Mouse (Mus musculus): ENCODE results near the gene Sema5b. TPM values are rescaled to one million over a fixed set of nuclear protein-coding genes. Genes with fewer than 3 reads are reported as not detected.
A peak's percentile ranks its signal among the peaks of the same experiment; 100 is the strongest.
"Not testable (repeated sequence)": the region's sequence is repeated elsewhere in the genome, so short reads cannot be mapped to it uniquely, and the experiment has no call there.

The Sema5b gene
- polyA plus RNA-seq, 1 experiment from 2014 or later, result 26.2 TPM

GRCm38 (mm10) chr16:35557038-35557437 lies 16.1 kb downstream of the Sema5b start:
- 69% methylated on average over 6 of the region's 6 CpGs for WGBS
- Histone ChIP-seq H3K27ac (no peak overlapping the region), H3K9ac (no peak overlapping the region), H3K4me1 (replicated peaks) (peaks cover 31% of the 10 kb centered on the region), H3K9me3 (no peaks in the 10 kb centered on the region), H3K27me3 (no peaks in the 10 kb centered on the region), H3K4me3 (no peak overlapping the region), H3K36me3 (no peaks in the 10 kb centered on the region), H3K4me2 (no peak overlapping the region)
- ATAC-seq (ENCODE audit: low FRiP score), result no peak

GRCm38 (mm10) chr16:35561541-35561940 lies 20.6 kb downstream of the Sema5b start:
- H3K9me3 ChIP-seq, result no peaks in the 10 kb centered on the region
- H3K4me1 ChIP-seq (replicated peaks), result peaks cover 24% of the 10 kb centered on the region
- no peak overlapping the region for H3K4me2 ChIP-seq
- 74% methylated on average over 6 of the region's 6 CpGs for WGBS
- no peak overlapping the region for H3K9ac ChIP-seq
- H3K27me3 ChIP-seq, result no peaks in the 10 kb centered on the region
- H3K27ac ChIP-seq, result no peak overlapping the region
- ATAC-seq (ENCODE audit: low FRiP score), result no peak
- H3K4me3 ChIP-seq, result no peak overlapping the region
- no peaks in the 10 kb centered on the region for H3K36me3 ChIP-seq

- H3K9me3 ChIP-seq, result no peaks in the 10 kb centered on the region
- H3K4me3 ChIP-seq, result no peak overlapping the region
- H3K4me1 ChIP-seq (replicated peaks), result peaks cover 40% of the 10 kb centered on the region
- H3K4me2 ChIP-seq, result peak overlapping the region; percentile 22; the same call in 1 of the 2 replicates
- H3K36me3 ChIP-seq, result no peaks in the 10 kb centered on the region
- 48% methylated on average over 22 of the region's 22 CpGs for WGBS
- H3K27ac ChIP-seq, result peak overlapping the region; percentile 71
- ATAC-seq (ENCODE audit: low FRiP score), result peak; percentile 33
- no peaks in the 10 kb centered on the region for H3K27me3 ChIP-seq
- H3K9ac ChIP-seq, result peak overlapping the region; percentile 43; the same call in 1 of the 2 replicates
These were observed 23.4 kb downstream of the Sema5b start for GRCm38 (mm10) chr16:35564246-35564905.

GRCm38 (mm10) chr16:35565601-35566000 lies 24.7 kb downstream of the Sema5b start:
- H3K9me3 ChIP-seq; H3K4me2 ChIP-seq; H3K4me3 ChIP-seq; ATAC-seq (ENCODE audit: low FRiP score); H3K9ac ChIP-seq; H3K27ac ChIP-seq; H3K27me3 ChIP-seq; H3K36me3 ChIP-seq: not testable (repeated sequence)
- WGBS, result 94% methylated on average over 5 of the region's 5 CpGs
- H3K4me1 ChIP-seq (replicated peaks), result peaks cover 49% of the 10 kb centered on the region

- H3K4me1 ChIP-seq (replicated peaks), result peaks cover 59% of the 10 kb centered on the region
- 49% methylated on average over 15 of the region's 15 CpGs for WGBS
- no peak overlapping the region for H3K9ac ChIP-seq
- H3K4me3 ChIP-seq, result no peak overlapping the region
- H3K27me3 ChIP-seq, result no peaks in the 10 kb centered on the region
- H3K9me3 ChIP-seq, result no peaks in the 10 kb centered on the region
- H3K36me3 ChIP-seq, result no peaks in the 10 kb centered on the region
- no peak overlapping the region; the same call in 1 of the 2 replicates for H3K4me2 ChIP-seq
- peak overlapping the region; percentile 2 for H3K27ac ChIP-seq
- ATAC-seq (ENCODE audit: low FRiP score), result no peak; the same call in 1 of the 2 replicates
These were observed 27.4 kb downstream of the Sema5b start for GRCm38 (mm10) chr16:35568225-35568880.

- Histone ChIP-seq H3K4me2 (no peak overlapping the region), H3K4me3 (no peak overlapping the region), H3K36me3 (no peaks in the 10 kb centered on the region), H3K4me1 (replicated peaks) (peaks cover 66% of the 10 kb centered on the region), H3K27ac (peak overlapping the region; percentile 41), H3K9me3 (no peaks in the 10 kb centered on the region), H3K27me3 (no peaks in the 10 kb centered on the region), H3K9ac (no peak overlapping the region)
- 80% methylated on average over 2 of the region's 2 CpGs for WGBS
- ATAC-seq (ENCODE audit: low FRiP score), result no peak
These were observed 28.4 kb downstream of the Sema5b start for GRCm38 (mm10) chr16:35569347-35569746.

GRCm38 (mm10) chr16:35569758-35570157 lies 28.8 kb downstream of the Sema5b start:
- no peaks in the 10 kb centered on the region for H3K9me3 ChIP-seq
- H3K4me2 ChIP-seq, result no peak overlapping the region
- H3K4me1 ChIP-seq (replicated peaks), result peaks cover 65% of the 10 kb centered on the region
- H3K36me3 ChIP-seq, result no peaks in the 10 kb centered on the region
- no peaks in the 10 kb centered on the region for H3K27me3 ChIP-seq
- no peak overlapping the region for H3K9ac ChIP-seq
- 35% methylated on average over 9 of the region's 9 CpGs for WGBS
- no peak overlapping the region for H3K4me3 ChIP-seq
- no peak for ATAC-seq (ENCODE audit: low FRiP score)
- peak overlapping the region; percentile 41 for H3K27ac ChIP-seq

GRCm38 (mm10) chr16:35570627-35571026 lies 29.7 kb downstream of the Sema5b start:
- H3K4me3 ChIP-seq, result no peak overlapping the region
- H3K27ac ChIP-seq, result no peak overlapping the region
- ATAC-seq (ENCODE audit: low FRiP score), result no peak
- 0 out of 2 replicates have a peak overlapping the region, but pooled peaks have one; percentile 28 for H3K4me2 ChIP-seq
- no peaks in the 10 kb centered on the region for H3K36me3 ChIP-seq
- H3K27me3 ChIP-seq, result no peaks in the 10 kb centered on the region
- H3K4me1 ChIP-seq (replicated peaks), result peaks cover 68% of the 10 kb centered on the region
- no peaks in the 10 kb centered on the region for H3K9me3 ChIP-seq
- 40% methylated on average over 12 of the region's 12 CpGs for WGBS
- H3K9ac ChIP-seq, result no peak overlapping the region

- Histone ChIP-seq H3K4me1 (replicated peaks) (peaks cover 53% of the 10 kb centered on the region), H3K9ac (no peak overlapping the region), H3K4me2 (no peak overlapping the region), H3K27me3 (no peaks in the 10 kb centered on the region), H3K36me3 (no peaks in the 10 kb centered on the region), H3K4me3 (no peak overlapping the region), H3K27ac (no peak overlapping the region), H3K9me3 (no peaks in the 10 kb centered on the region)
- no peak for ATAC-seq (ENCODE audit: low FRiP score)
- WGBS, result 93% methylated on average over 3 of the region's 3 CpGs
These were observed 32.6 kb downstream of the Sema5b start for GRCm38 (mm10) chr16:35573586-35573985.

- Histone ChIP-seq H3K9me3 (no peaks in the 10 kb centered on the region), H3K27me3 (no peaks in the 10 kb centered on the region), H3K4me1 (replicated peaks) (peaks cover 53% of the 10 kb centered on the region), H3K27ac (no peak overlapping the region), H3K4me3 (no peak overlapping the region), H3K4me2 (no peak overlapping the region), H3K36me3 (no peaks in the 10 kb centered on the region), H3K9ac (no peak overlapping the region)
- WGBS, result 75% methylated on average over 11 of the region's 11 CpGs
- no peak for ATAC-seq (ENCODE audit: low FRiP score)
These were observed 36.4 kb downstream of the Sema5b start for GRCm38 (mm10) chr16:35577181-35577941.

- peak; percentile 60; the same call in 1 of the 2 replicates for ATAC-seq (ENCODE audit: low FRiP score)
- no peak overlapping the region for H3K4me3 ChIP-seq
- no peaks in the 10 kb centered on the region for H3K36me3 ChIP-seq
- peaks cover 58% of the 10 kb centered on the region for H3K4me1 ChIP-seq (replicated peaks)
- H3K27ac ChIP-seq, result peak overlapping the region; percentile 80
- H3K4me2 ChIP-seq, result no peak overlapping the region
- no peaks in the 10 kb centered on the region for H3K9me3 ChIP-seq
- peak overlapping the region; percentile 44 for H3K9ac ChIP-seq
- H3K27me3 ChIP-seq, result no peaks in the 10 kb centered on the region
- WGBS, result 19% methylated on average over 7 of the region's 7 CpGs
These were observed 40.4 kb downstream of the Sema5b start for GRCm38 (mm10) chr16:35581299-35581698.

- Histone ChIP-seq H3K27me3 (no peaks in the 10 kb centered on the region), H3K27ac (no peak overlapping the region), H3K36me3 (no peaks in the 10 kb centered on the region), H3K4me2 (no peak overlapping the region), H3K9ac (no peak overlapping the region), H3K4me3 (no peak overlapping the region), H3K9me3 (no peaks in the 10 kb centered on the region), H3K4me1 (replicated peaks) (peaks cover 79% of the 10 kb centered on the region)
- WGBS, result 72% methylated on average over 4 of the region's 4 CpGs
- ATAC-seq (ENCODE audit: low FRiP score), result no peak
These were observed 42.7 kb downstream of the Sema5b start for GRCm38 (mm10) chr16:35583551-35584080.
